Mouse (Mus musculus) MEL (cell line): ENCODE data around the gene Inpp4b. TPM values are rescaled to one million over a fixed set of nuclear protein-coding genes. Genes with fewer than 3 reads are reported as not detected.

ENCODE experiments used
- DNase-seq: peaks from one replicate; pipeline ENCODE4 v3.0.0; 2011; ENCODE audit warnings: low read depth, low spot score
- H3K27ac ChIP-seq: 2 replicates; pipeline ENCODE4 v1.5.1; 2012; ENCODE audit warnings: low read depth, mild to moderate bottlenecking, control low read depth, low read length, moderate library complexity; ENCODE audit not compliant: control insufficient read depth
- H3K27me3 ChIP-seq, 2 experiments: fragments of 150-350 bp in 1 of 2; sonication (generic) in 1 of 2; 2 replicates each; pipeline ENCODE4 v1.6.1; 2012; ENCODE audit warnings: low read length in 2 of 2, mild to moderate bottlenecking in 2 of 2, improper control_type of control experiment in 1 of 2, moderate library complexity in 1 of 2; ENCODE audit not compliant: insufficient read depth in 2 of 2, control insufficient read depth in 1 of 2
- H3K36me3 ChIP-seq, 2 experiments: 2 replicates each; pipeline ENCODE4 v1.6.1; 2012 to 2014; ENCODE audit warnings: low read length in 2 of 2, improper control_type of control experiment in 1 of 2, inconsistent platforms in 1 of 2, mild to moderate bottlenecking in 1 of 2; ENCODE audit not compliant: insufficient read depth in 2 of 2, control insufficient read depth in 1 of 2
- H3K4me1 ChIP-seq, 2 experiments: fragments of 150-350 bp in 1 of 2; sonication (generic) in 1 of 2; 2 replicates each; pipeline ENCODE4 v1.6.1; 2012; ENCODE audit warnings: low read length in 2 of 2, improper control_type of control experiment in 1 of 2, mild to moderate bottlenecking in 1 of 2; ENCODE audit not compliant: insufficient read depth in 2 of 2, control insufficient read depth in 1 of 2
- H3K4me3 ChIP-seq, 2 experiments: fragments of 150-350 bp in 1 of 2; sonication (generic) in 1 of 2; 2 replicates each; pipeline ENCODE4 v1.5.1; 2012; ENCODE audit warnings: low read depth in 2 of 2, low read length in 2 of 2, mild to moderate bottlenecking in 2 of 2, moderate library complexity in 2 of 2, control low read depth in 1 of 2, improper control_type of control experiment in 1 of 2; ENCODE audit not compliant: control insufficient read depth in 1 of 2, insufficient read depth in 1 of 2
- H3K79me2 ChIP-seq: 2 replicates; pipeline ENCODE4 v1.6.1; 2012; ENCODE audit warnings: mild to moderate bottlenecking, low read length, moderate library complexity; ENCODE audit not compliant: control insufficient read depth, poor library complexity, insufficient read depth
- H3K9ac ChIP-seq: 2 replicates; pipeline ENCODE4 v1.6.1; 2012; ENCODE audit warnings: low read depth, mild to moderate bottlenecking, control low read depth, low read length, moderate library complexity; ENCODE audit not compliant: control insufficient read depth, poor library complexity, severe bottlenecking
- H3K9me3 ChIP-seq: fragments of 150-350 bp; sonication (generic); replicated peaks from 2 replicates; pipeline ENCODE4 v1.6.1; 2012; ENCODE audit warnings: mild to moderate bottlenecking, low read length, improper control_type of control experiment, moderate library complexity; ENCODE audit not compliant: insufficient read depth
- BHLHE40 ChIP-seq: IDR thresholded peaks from 2 replicates; pipeline ENCODE4 v1.6.1; 2012; ENCODE audit warnings: low read depth, mild to moderate bottlenecking, inconsistent platforms, low read length, improper control_type of control experiment, borderline replicate concordance
- CHD1 ChIP-seq: IDR thresholded peaks from 2 replicates; pipeline ENCODE4 v1.6.1; 2012; ENCODE audit warnings: low read depth, mild to moderate bottlenecking, inconsistent platforms, low read length, improper control_type of control experiment
- CHD2 ChIP-seq: IDR thresholded peaks from 2 replicates; pipeline ENCODE4 v1.6.1; 2011; ENCODE audit warnings: low read length, improper control_type of control experiment
- EP300 ChIP-seq, 2 experiments: IDR thresholded peaks; 2 replicates each; pipeline ENCODE4 v1.6.1; 2011; ENCODE audit warnings: improper control_type of control experiment in 2 of 2, low read length in 2 of 2, low read depth in 1 of 2, mild to moderate bottlenecking in 1 of 2
- GABPA ChIP-seq: IDR thresholded peaks from 2 replicates; pipeline ENCODE4 v1.6.1; 2012; ENCODE audit warnings: low read depth, mild to moderate bottlenecking, inconsistent platforms, low read length, improper control_type of control experiment, moderate library complexity
- GATA1 ChIP-seq: IDR thresholded peaks from 2 replicates; pipeline ENCODE4 v1.6.1; 2011; ENCODE audit warnings: low read depth, low read length, improper control_type of control experiment
- KAT2A ChIP-seq: conservative IDR thresholded peaks from 2 replicates; pipeline ENCODE4 v1.6.1; 2012; ENCODE audit warnings: low read depth, low read length, improper control_type of control experiment, inconsistent platforms
- MAX ChIP-seq: IDR thresholded peaks from 2 replicates; pipeline ENCODE4 v1.6.1; 2011; ENCODE audit warnings: low read length, improper control_type of control experiment
- MYB ChIP-seq: IDR thresholded peaks from 2 replicates; pipeline ENCODE4 v1.6.1; 2011; ENCODE audit warnings: mild to moderate bottlenecking, low read depth, low read length, improper control_type of control experiment
- MYC ChIP-seq: IDR thresholded peaks from 2 replicates; pipeline ENCODE4 v1.6.1; 2011; ENCODE audit warnings: low read depth, mild to moderate bottlenecking, low read length, improper control_type of control experiment, moderate library complexity
- NELFE ChIP-seq: IDR thresholded peaks from 2 replicates; pipeline ENCODE4 v1.6.1; 2011; ENCODE audit warnings: low read depth, low read length, improper control_type of control experiment
- NRF1 ChIP-seq: IDR thresholded peaks from 2 replicates; pipeline ENCODE4 v1.6.1; 2014; ENCODE audit warnings: low read depth, mild to moderate bottlenecking, inconsistent platforms, low read length, improper control_type of control experiment, moderate library complexity; ENCODE audit not compliant: poor library complexity, insufficient read depth, severe bottlenecking
- POLR2AphosphoS5 ChIP-seq: IDR thresholded peaks from 2 replicates; pipeline ENCODE4 v1.6.1; 2012; ENCODE audit warnings: low read depth, borderline replicate concordance, mild to moderate bottlenecking, inconsistent platforms, low read length, moderate library complexity, mixed read lengths
- RAD21 ChIP-seq: IDR thresholded peaks from 2 replicates; pipeline ENCODE4 v1.6.1; 2011; ENCODE audit warnings: mild to moderate bottlenecking, low read depth, low read length, improper control_type of control experiment
- TAL1 ChIP-seq: IDR thresholded peaks from 2 replicates; pipeline ENCODE4 v1.6.1; 2012; ENCODE audit warnings: mild to moderate bottlenecking, inconsistent platforms, low read length, moderate library complexity, mixed read lengths
- TCF12 ChIP-seq: IDR thresholded peaks from 2 replicates; pipeline ENCODE4 v1.6.1; 2014; ENCODE audit warnings: low read depth, mild to moderate bottlenecking, inconsistent platforms, low read length, improper control_type of control experiment, moderate library complexity
- USF1 ChIP-seq: IDR thresholded peaks from 2 replicates; pipeline ENCODE4 v1.6.1; 2014; ENCODE audit warnings: low read depth, mild to moderate bottlenecking, inconsistent platforms, low read length, improper control_type of control experiment, moderate library complexity
- USF2 ChIP-seq, 2 experiments: IDR thresholded peaks; 2 replicates each; pipeline ENCODE4 v1.6.1; 2011 to 2012; ENCODE audit warnings: improper control_type of control experiment in 2 of 2, low read length in 2 of 2, borderline replicate concordance in 1 of 2, inconsistent platforms in 1 of 2, low read depth in 1 of 2, mild to moderate bottlenecking in 1 of 2; ENCODE audit not compliant: insufficient read depth in 1 of 2
- ZC3H11A ChIP-seq: IDR thresholded peaks from 2 replicates; pipeline ENCODE4 v1.6.1; 2012; ENCODE audit warnings: low read depth, mild to moderate bottlenecking, inconsistent platforms, low read length, improper control_type of control experiment
- ZKSCAN1 ChIP-seq: IDR thresholded peaks from 2 replicates; pipeline ENCODE4 v1.6.1; 2012; ENCODE audit warnings: low read depth, mild to moderate bottlenecking, inconsistent platforms, low read length, improper control_type of control experiment, moderate library complexity
- ZMIZ1 ChIP-seq: IDR thresholded peaks from 2 replicates; pipeline ENCODE4 v1.6.1; 2012; ENCODE audit warnings: low read depth, mild to moderate bottlenecking, inconsistent platforms, low read length, improper control_type of control experiment, moderate library complexity
- ZNF384 ChIP-seq: IDR thresholded peaks from 2 replicates; pipeline ENCODE4 v1.6.1; 2012; ENCODE audit warnings: low read depth, mild to moderate bottlenecking, inconsistent platforms, low read length, improper control_type of control experiment
- polyA plus RNA-seq, 2 experiments: library from polyadenylated mRNA; stranded (reverse) in 1 of 2; unstranded in 1 of 2; fragments of >175 nt in 1 of 2; fragments of >200 nt in 1 of 2; gene quantifications; 2 replicates each; pipeline versions ENCODE4 v1.2.1 to v1.2.4; 2012; ENCODE audit warnings: low replicate concordance in 2 of 2, low read depth in 1 of 2; ENCODE audit not compliant: insufficient read length in 2 of 2, insufficient read depth in 1 of 2, missing spikeins in 1 of 2
- total RNA-seq: library from RNA; depleted of rRNA; stranded (reverse); fragments of 300-350 nt; gene quantifications from 2 replicates; pipeline ENCODE4 v1.2.3, GENCODE M21; 2012

Gene Inpp4b
- total and polyA plus RNA-seq, 3 experiments, result 12.3 to 26.9 (median 13.6) TPM

DNA sequence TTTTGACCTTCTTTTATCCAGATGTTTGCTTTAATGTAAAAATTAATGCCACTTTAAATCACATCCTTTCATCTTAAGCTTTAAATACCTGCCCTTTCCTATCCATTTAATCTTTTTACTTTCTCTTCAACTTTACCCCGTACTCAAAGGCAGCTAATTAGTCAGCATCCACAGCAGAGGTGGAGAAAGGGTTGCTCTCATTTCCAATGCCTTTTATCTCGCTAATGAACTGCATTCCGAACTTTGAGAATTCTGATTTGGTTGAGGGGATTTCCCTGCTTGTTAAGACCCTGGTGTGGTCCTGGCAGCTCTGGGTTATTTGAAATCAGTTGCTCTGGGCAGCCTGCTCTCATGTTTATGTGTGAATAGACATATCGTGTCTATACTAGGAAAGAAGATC is 185.3 kb downstream of the Inpp4b start:
- Histone ChIP-seq H3K79me2 (no peaks in the 10 kb centered on the region), H3K36me3 (peaks cover 0 to 10% of the 10 kb centered on the region in 2 experiments; a peak in 2 of 4 replicates), H3K27me3 (no peaks in the 10 kb centered on the region), H3K27ac (no peak overlapping the region), H3K9me3 (no peaks in the 10 kb centered on the region), H3K4me1 (peaks cover 4 to 5% of the 10 kb centered on the region in 2 experiments; a peak in 2 of 4 replicates), H3K9ac (no peak overlapping the region), H3K4me3 (no peak overlapping the region)
- no peak for DNase-seq
- TF ChIP-seq TAL1 (no peak), GATA1 (no peak), TCF12 (no peak), POLR2AphosphoS5 (no peak), CHD2 (no peak), ZNF384 (no peak), KAT2A (no peak), NELFE (no peak), MAX (no peak), ZC3H11A (no peak), EP300 (IDR thresholded peaks at IDR 0.05; ENCODE audit: low read depth in 1 of 2, low read length in 2 of 2) (no peak), USF2 (IDR thresholded peaks at IDR 0.05; ENCODE audit: borderline replicate concordance in 1 of 2, insufficient read depth in 1 of 2, low read depth in 1 of 2, low read length in 2 of 2) (no peak), BHLHE40 (no peak)

- Histone ChIP-seq H3K4me3 (no peak overlapping the region), H3K9ac (no peak overlapping the region), H3K27me3 (no peaks in the 10 kb centered on the region), H3K9me3 (no peaks in the 10 kb centered on the region), H3K4me1 (peaks cover 0 to 7% of the 10 kb centered on the region in 2 experiments; a peak in 3 of 4 replicates), H3K79me2 (no peaks in the 10 kb centered on the region), H3K36me3 (peaks cover 0 to 6% of the 10 kb centered on the region in 2 experiments; a peak in 2 of 4 replicates)
- DNase-seq, result peak; percentile 59
- TF ChIP-seq TAL1 (peak; percentile 39; the same call in 1 of the 2 replicates), TCF12 (peak; percentile 33; the same call in 1 of the 2 replicates), RAD21 (no peak), EP300 (IDR thresholded peaks at IDR 0.05; ENCODE audit: low read depth in 1 of 2, low read length in 2 of 2) (peak; percentile 45 to 66; a peak in 3 of 4 replicates)
- TF ChIP-seq, all 39 proteins: peak for 3
- H3K27ac ChIP-seq, result no peak overlapping the region
These were observed 196.0 kb downstream of the Inpp4b start for GRCm38 (mm10) chr8:81538310-81538709.

GRCm38 (mm10) chr8:81558550-81558949 is 216.2 kb downstream of the Inpp4b start:
- Histone ChIP-seq H3K36me3 (peaks cover 0 to 9% of the 10 kb centered on the region in 2 experiments; a peak in 2 of 4 replicates), H3K4me1 (peaks cover 2 to 9% of the 10 kb centered on the region in 2 experiments; a peak in 2 of 4 replicates), H3K27ac (no peak overlapping the region), H3K9me3 (no peaks in the 10 kb centered on the region), H3K4me3 (no peak overlapping the region), H3K79me2 (no peaks in the 10 kb centered on the region), H3K27me3 (no peaks in the 10 kb centered on the region), H3K9ac (no peak overlapping the region)
- no peak for TF ChIP-seq BHLHE40
- no peak for TF ChIP-seq GABPA
- TF ChIP-seq USF1, result no peak
- TF ChIP-seq ZKSCAN1, result no peak
- TF ChIP-seq TCF12, result no peak
- no peak for TF ChIP-seq MYC
- no peak for TF ChIP-seq NRF1
- no peak for TF ChIP-seq NELFE
- TF ChIP-seq CHD1, result no peak
- no peak for TF ChIP-seq MYB
- TF ChIP-seq ZMIZ1, result no peak
- TF ChIP-seq USF2 (IDR thresholded peaks at IDR 0.05; ENCODE audit: borderline replicate concordance in 1 of 2, insufficient read depth in 1 of 2, low read depth in 1 of 2, low read length in 2 of 2), result no peak
- no peak for TF ChIP-seq RAD21
- no peak for DNase-seq
